Mouse (Mus musculus) MEL (cell line): ENCODE data around the gene Adra2a. TPM values are rescaled to one million over a fixed set of nuclear protein-coding genes. Genes with fewer than 3 reads are reported as not detected.

Experiments used
- DNase-seq: peaks from one replicate; pipeline ENCODE4 v3.0.0; 2011; ENCODE audit warnings: low read depth, low spot score
- H3K27ac ChIP-seq: 2 replicates; pipeline ENCODE4 v1.5.1; 2012; ENCODE audit warnings: low read depth, mild to moderate bottlenecking, control low read depth, low read length, moderate library complexity; ENCODE audit not compliant: control insufficient read depth
- H3K27me3 ChIP-seq, 2 experiments: fragments of 150-350 bp in 1 of 2; sonication (generic) in 1 of 2; 2 replicates each; pipeline ENCODE4 v1.6.1; 2012; ENCODE audit warnings: low read length in 2 of 2, mild to moderate bottlenecking in 2 of 2, improper control_type of control experiment in 1 of 2, moderate library complexity in 1 of 2; ENCODE audit not compliant: insufficient read depth in 2 of 2, control insufficient read depth in 1 of 2
- H3K36me3 ChIP-seq, 2 experiments: 2 replicates each; pipeline ENCODE4 v1.6.1; 2012 to 2014; ENCODE audit warnings: low read length in 2 of 2, improper control_type of control experiment in 1 of 2, inconsistent platforms in 1 of 2, mild to moderate bottlenecking in 1 of 2; ENCODE audit not compliant: insufficient read depth in 2 of 2, control insufficient read depth in 1 of 2
- H3K4me1 ChIP-seq, 2 experiments: fragments of 150-350 bp in 1 of 2; sonication (generic) in 1 of 2; 2 replicates each; pipeline ENCODE4 v1.6.1; 2012; ENCODE audit warnings: low read length in 2 of 2, improper control_type of control experiment in 1 of 2, mild to moderate bottlenecking in 1 of 2; ENCODE audit not compliant: insufficient read depth in 2 of 2, control insufficient read depth in 1 of 2
- H3K4me3 ChIP-seq, 2 experiments: fragments of 150-350 bp in 1 of 2; sonication (generic) in 1 of 2; 2 replicates each; pipeline ENCODE4 v1.5.1; 2012; ENCODE audit warnings: low read depth in 2 of 2, low read length in 2 of 2, mild to moderate bottlenecking in 2 of 2, moderate library complexity in 2 of 2, control low read depth in 1 of 2, improper control_type of control experiment in 1 of 2; ENCODE audit not compliant: control insufficient read depth in 1 of 2, insufficient read depth in 1 of 2
- H3K79me2 ChIP-seq: 2 replicates; pipeline ENCODE4 v1.6.1; 2012; ENCODE audit warnings: mild to moderate bottlenecking, low read length, moderate library complexity; ENCODE audit not compliant: control insufficient read depth, poor library complexity, insufficient read depth
- H3K9ac ChIP-seq: 2 replicates; pipeline ENCODE4 v1.6.1; 2012; ENCODE audit warnings: low read depth, mild to moderate bottlenecking, control low read depth, low read length, moderate library complexity; ENCODE audit not compliant: control insufficient read depth, poor library complexity, severe bottlenecking
- H3K9me3 ChIP-seq: fragments of 150-350 bp; sonication (generic); replicated peaks from 2 replicates; pipeline ENCODE4 v1.6.1; 2012; ENCODE audit warnings: mild to moderate bottlenecking, low read length, improper control_type of control experiment, moderate library complexity; ENCODE audit not compliant: insufficient read depth
- BHLHE40 ChIP-seq: IDR thresholded peaks from 2 replicates; pipeline ENCODE4 v1.6.1; 2012; ENCODE audit warnings: low read depth, mild to moderate bottlenecking, inconsistent platforms, low read length, improper control_type of control experiment, borderline replicate concordance
- CHD1 ChIP-seq: IDR thresholded peaks from 2 replicates; pipeline ENCODE4 v1.6.1; 2012; ENCODE audit warnings: low read depth, mild to moderate bottlenecking, inconsistent platforms, low read length, improper control_type of control experiment
- CTCF ChIP-seq, 3 experiments: IDR thresholded peaks in 2 of 3; conservative IDR thresholded peaks in 1 of 3; 2 replicates each; pipeline ENCODE4 v1.5.1; 2011 to 2012; ENCODE audit warnings: low read length in 3 of 3, low read depth in 2 of 3, mild to moderate bottlenecking in 2 of 3, improper control_type of control experiment in 1 of 3, inconsistent platforms in 1 of 3, mixed read lengths in 1 of 3, moderate library complexity in 1 of 3; ENCODE audit not compliant: control insufficient read depth in 1 of 3, insufficient read depth in 1 of 3, poor library complexity in 1 of 3, severe bottlenecking in 1 of 3
- E2F4 ChIP-seq: IDR thresholded peaks from 2 replicates; pipeline ENCODE4 v1.6.1; 2011; ENCODE audit warnings: low read depth, low read length, improper control_type of control experiment, borderline replicate concordance
- ELF1 ChIP-seq: IDR thresholded peaks from 2 replicates; pipeline ENCODE4 v1.6.1; 2014; ENCODE audit warnings: low read depth, mild to moderate bottlenecking, inconsistent platforms, low read length, improper control_type of control experiment, moderate library complexity
- EP300 ChIP-seq, 2 experiments: IDR thresholded peaks; 2 replicates each; pipeline ENCODE4 v1.6.1; 2011; ENCODE audit warnings: improper control_type of control experiment in 2 of 2, low read length in 2 of 2, low read depth in 1 of 2, mild to moderate bottlenecking in 1 of 2
- ETS1 ChIP-seq: IDR thresholded peaks from 2 replicates; pipeline ENCODE4 v1.6.1; 2012; ENCODE audit warnings: low read depth, mild to moderate bottlenecking, inconsistent platforms, low read length, improper control_type of control experiment, moderate library complexity
- GATA1 ChIP-seq: IDR thresholded peaks from 2 replicates; pipeline ENCODE4 v1.6.1; 2011; ENCODE audit warnings: low read depth, low read length, improper control_type of control experiment
- HCFC1 ChIP-seq: IDR thresholded peaks from 2 replicates; pipeline ENCODE4 v1.6.1; 2012; ENCODE audit warnings: low read depth, mild to moderate bottlenecking, inconsistent platforms, low read length, improper control_type of control experiment, moderate library complexity
- JUND ChIP-seq: IDR thresholded peaks from 2 replicates; pipeline ENCODE4 v1.6.1; 2011; ENCODE audit warnings: low read depth, mild to moderate bottlenecking, improper control_type of control experiment, low read length
- KAT2A ChIP-seq: conservative IDR thresholded peaks from 2 replicates; pipeline ENCODE4 v1.6.1; 2012; ENCODE audit warnings: low read depth, low read length, improper control_type of control experiment, inconsistent platforms
- MAX ChIP-seq: IDR thresholded peaks from 2 replicates; pipeline ENCODE4 v1.6.1; 2011; ENCODE audit warnings: low read length, improper control_type of control experiment
- MAZ ChIP-seq: IDR thresholded peaks from 2 replicates; pipeline ENCODE4 v1.6.1; 2012; ENCODE audit warnings: low read depth, mild to moderate bottlenecking, inconsistent platforms, low read length, improper control_type of control experiment
- MXI1 ChIP-seq: IDR thresholded peaks from 2 replicates; pipeline ENCODE4 v1.6.1; 2011; ENCODE audit warnings: mild to moderate bottlenecking, low read depth, low read length, improper control_type of control experiment
- MYB ChIP-seq: IDR thresholded peaks from 2 replicates; pipeline ENCODE4 v1.6.1; 2011; ENCODE audit warnings: mild to moderate bottlenecking, low read depth, low read length, improper control_type of control experiment
- MYC ChIP-seq: IDR thresholded peaks from 2 replicates; pipeline ENCODE4 v1.6.1; 2011; ENCODE audit warnings: low read depth, mild to moderate bottlenecking, low read length, improper control_type of control experiment, moderate library complexity
- NELFE ChIP-seq: IDR thresholded peaks from 2 replicates; pipeline ENCODE4 v1.6.1; 2011; ENCODE audit warnings: low read depth, low read length, improper control_type of control experiment
- POLR2A ChIP-seq, 2 experiments: IDR thresholded peaks; 2 replicates each; pipeline ENCODE4 v1.6.1; 2011 to 2012; ENCODE audit warnings: low read length in 2 of 2, mild to moderate bottlenecking in 2 of 2, control low read depth in 1 of 2, improper control_type of control experiment in 1 of 2, low read depth in 1 of 2, moderate library complexity in 1 of 2; ENCODE audit not compliant: control insufficient read depth in 1 of 2, insufficient read depth in 1 of 2, poor library complexity in 1 of 2
- POLR2AphosphoS5 ChIP-seq: IDR thresholded peaks from 2 replicates; pipeline ENCODE4 v1.6.1; 2012; ENCODE audit warnings: low read depth, borderline replicate concordance, mild to moderate bottlenecking, inconsistent platforms, low read length, moderate library complexity, mixed read lengths
- RAD21 ChIP-seq: IDR thresholded peaks from 2 replicates; pipeline ENCODE4 v1.6.1; 2011; ENCODE audit warnings: mild to moderate bottlenecking, low read depth, low read length, improper control_type of control experiment
- RCOR1 ChIP-seq: IDR thresholded peaks from 2 replicates; pipeline ENCODE4 v1.6.1; 2012; ENCODE audit warnings: low read depth, mild to moderate bottlenecking, inconsistent platforms, low read length, improper control_type of control experiment
- SIN3A ChIP-seq: IDR thresholded peaks from 2 replicates; pipeline ENCODE4 v1.6.1; 2012; ENCODE audit warnings: low read length, improper control_type of control experiment, inconsistent platforms
- SMC3 ChIP-seq: IDR thresholded peaks from 2 replicates; pipeline ENCODE4 v1.6.1; 2011; ENCODE audit warnings: low read depth, low read length, improper control_type of control experiment
- TAL1 ChIP-seq: IDR thresholded peaks from 2 replicates; pipeline ENCODE4 v1.6.1; 2012; ENCODE audit warnings: mild to moderate bottlenecking, inconsistent platforms, low read length, moderate library complexity, mixed read lengths
- TCF12 ChIP-seq: IDR thresholded peaks from 2 replicates; pipeline ENCODE4 v1.6.1; 2014; ENCODE audit warnings: low read depth, mild to moderate bottlenecking, inconsistent platforms, low read length, improper control_type of control experiment, moderate library complexity
- UBTF ChIP-seq: IDR thresholded peaks from 2 replicates; pipeline ENCODE4 v1.6.1; 2012; ENCODE audit warnings: low read depth, mild to moderate bottlenecking, inconsistent platforms, low read length, improper control_type of control experiment, moderate library complexity, borderline replicate concordance; ENCODE audit not compliant: insufficient read depth
- USF2 ChIP-seq, 2 experiments: IDR thresholded peaks; 2 replicates each; pipeline ENCODE4 v1.6.1; 2011 to 2012; ENCODE audit warnings: improper control_type of control experiment in 2 of 2, low read length in 2 of 2, borderline replicate concordance in 1 of 2, inconsistent platforms in 1 of 2, low read depth in 1 of 2, mild to moderate bottlenecking in 1 of 2; ENCODE audit not compliant: insufficient read depth in 1 of 2
- ZC3H11A ChIP-seq: IDR thresholded peaks from 2 replicates; pipeline ENCODE4 v1.6.1; 2012; ENCODE audit warnings: low read depth, mild to moderate bottlenecking, inconsistent platforms, low read length, improper control_type of control experiment
- ZMIZ1 ChIP-seq: IDR thresholded peaks from 2 replicates; pipeline ENCODE4 v1.6.1; 2012; ENCODE audit warnings: low read depth, mild to moderate bottlenecking, inconsistent platforms, low read length, improper control_type of control experiment, moderate library complexity
- ZNF384 ChIP-seq: IDR thresholded peaks from 2 replicates; pipeline ENCODE4 v1.6.1; 2012; ENCODE audit warnings: low read depth, mild to moderate bottlenecking, inconsistent platforms, low read length, improper control_type of control experiment
- polyA plus RNA-seq, 2 experiments: library from polyadenylated mRNA; stranded (reverse) in 1 of 2; unstranded in 1 of 2; fragments of >175 nt in 1 of 2; fragments of >200 nt in 1 of 2; gene quantifications; 2 replicates each; pipeline versions ENCODE4 v1.2.1 to v1.2.4; 2012; ENCODE audit warnings: low replicate concordance in 2 of 2, low read depth in 1 of 2; ENCODE audit not compliant: insufficient read length in 2 of 2, insufficient read depth in 1 of 2, missing spikeins in 1 of 2
- total RNA-seq: library from RNA; depleted of rRNA; stranded (reverse); fragments of 300-350 nt; gene quantifications from 2 replicates; pipeline ENCODE4 v1.2.3, GENCODE M21; 2012

Adra2a gene
- total and polyA plus RNA-seq, 3 experiments: 0.58 to 2.7 TPM; not detected in 1

- H3K27ac ChIP-seq: peak overlapping the region; percentile 95
- H3K4me1 ChIP-seq: peaks cover 19 to 38% of the 10 kb centered on the region in 2 experiments
- no peak for DNase-seq
- peak overlapping the region; percentile 38 to 61 for H3K4me3 ChIP-seq
- TF ChIP-seq MAZ (no peak), HCFC1 (no peak), POLR2AphosphoS5 (no peak), KAT2A (no peak), TAL1 (no peak), ZC3H11A (no peak), NELFE (no peak), E2F4 (no peak), TCF12 (no peak), MYC (no peak), RCOR1 (no peak), JUND (no peak), SIN3A (no peak), ZMIZ1 (no peak), BHLHE40 (no peak)
- TF ChIP-seq, all 39 proteins: peak for 0
- Histone ChIP-seq H3K79me2 (no peaks in the 10 kb centered on the region), H3K27me3 (no peaks in the 10 kb centered on the region), H3K9ac (peak overlapping the region; percentile 67), H3K36me3 (peaks cover 0 to 25% of the 10 kb centered on the region in 2 experiments; a peak in 2 of 4 replicates), H3K9me3 (no peaks in the 10 kb centered on the region)
These were observed 37.4 kb downstream of the Adra2a start for GRCm38 (mm10) chr19:54081303-54081702.

GRCm38 (mm10) chr19:54081716-54082165, 37.8 kb downstream of the Adra2a start:
- peaks cover 20 to 39% of the 10 kb centered on the region in 2 experiments for H3K4me1 ChIP-seq
- peak overlapping the region; percentile 67 for H3K9ac ChIP-seq
- H3K27me3 ChIP-seq: no peaks in the 10 kb centered on the region
- DNase-seq: peak; percentile 94
- peak overlapping the region; percentile 95 for H3K27ac ChIP-seq
- peaks cover 0 to 25% of the 10 kb centered on the region in 2 experiments; a peak in 2 of 4 replicates for H3K36me3 ChIP-seq
- TF ChIP-seq POLR2A (IDR thresholded peaks at IDR 0.05; ENCODE audit: control insufficient read depth in 1 of 2, insufficient read depth in 1 of 2, low read depth in 1 of 2, low read length in 2 of 2, poor library complexity in 1 of 2): peak in 1 of 2 experiments; percentile 53; a peak in 1 of 4 replicates
- TF ChIP-seq MXI1: peak; percentile 68
- no peak for TF ChIP-seq CTCF (IDR thresholded peaks at IDR 0.05 in 2 of 3, conservative IDR thresholded peaks at IDR 0.05 in 1 of 3; ENCODE audit: control insufficient read depth in 1 of 3, insufficient read depth in 1 of 3, low read depth in 2 of 3, low read length in 3 of 3, poor library complexity in 1 of 3, severe bottlenecking in 1 of 3)
- TF ChIP-seq RAD21: no peak
- peak; percentile 97 for TF ChIP-seq GATA1
- TF ChIP-seq MYB: peak; percentile 95
- peak; percentile 62; the same call in 1 of the 2 replicates for TF ChIP-seq MYC
- TF ChIP-seq UBTF: no peak
- TF ChIP-seq USF2 (IDR thresholded peaks at IDR 0.05; ENCODE audit: borderline replicate concordance in 1 of 2, insufficient read depth in 1 of 2, low read depth in 1 of 2, low read length in 2 of 2): no peak
- TF ChIP-seq MAX: peak; percentile 67
- TF ChIP-seq BHLHE40: 0 out of 2 replicates have a peak, but pooled peaks have one; percentile 29
- TF ChIP-seq SMC3: 0 out of 2 replicates have a peak, but pooled peaks have one; percentile 6
- peak; percentile 77 for TF ChIP-seq TCF12
- TF ChIP-seq HCFC1: peak; percentile 63
- TF ChIP-seq CHD1: 0 out of 2 replicates have a peak, but pooled peaks have one; percentile 51
- TF ChIP-seq ZC3H11A: no peak
- TF ChIP-seq ETS1: peak; percentile 82
- peak; percentile 51 for TF ChIP-seq ELF1
- TF ChIP-seq ZMIZ1: peak; percentile 66; the same call in 1 of the 2 replicates
- peak; percentile 77 for TF ChIP-seq RCOR1
- peak; percentile 96 for TF ChIP-seq ZNF384
- peak; percentile 86 for TF ChIP-seq SIN3A
- peak; percentile 53 for TF ChIP-seq NELFE
- TF ChIP-seq JUND: 0 out of 2 replicates have a peak, but pooled peaks have one; percentile 55
- peak; percentile 90 for TF ChIP-seq EP300 (IDR thresholded peaks at IDR 0.05; ENCODE audit: low read depth in 1 of 2, low read length in 2 of 2)
- H3K4me3 ChIP-seq: peak overlapping the region; percentile 38 to 61
- no peaks in the 10 kb centered on the region for H3K79me2 ChIP-seq
- H3K9me3 ChIP-seq: no peaks in the 10 kb centered on the region
